Mouse (Mus musculus): ENCODE data around the gene Mob3b.

The Mob3b gene

GRCm38 (mm10) chr4:35063146-35063719, 94.1 kb downstream of the Mob3b start:
- no peak for DNase-seq (ENCODE audit: low spot score)

GRCm38 (mm10) chr4:35060964-35061363, 96.3 kb downstream of the Mob3b start:
- no peak for DNase-seq (ENCODE audit: low spot score)

GRCm38 (mm10) chr4:35060401-35060800, 96.9 kb downstream of the Mob3b start:
- no peak for DNase-seq (ENCODE audit: low spot score)

GRCm38 (mm10) chr4:35054362-35054761, 102.9 kb downstream of the Mob3b start:
- DNase-seq (ENCODE audit: low spot score), result no peak

GRCm38 (mm10) chr4:35052174-35052942, 104.9 kb downstream of the Mob3b start:
- DNase-seq (ENCODE audit: low spot score), result no peak

- DNase-seq (ENCODE audit: low spot score), result no peak
These were observed 106.1 kb downstream of the Mob3b start for GRCm38 (mm10) chr4:35051152-35051551.

- DNase-seq (ENCODE audit: low spot score), result no peak
These were observed 107.6 kb downstream of the Mob3b start for GRCm38 (mm10) chr4:35049742-35050058.

- DNase-seq (ENCODE audit: low spot score), result no peak
These were observed 108.1 kb downstream of the Mob3b start for GRCm38 (mm10) chr4:35049036-35049741.

- DNase-seq (ENCODE audit: low spot score), result no peak
These were observed 116.4 kb downstream of the Mob3b start for GRCm38 (mm10) chr4:35040896-35041295.

- DNase-seq (ENCODE audit: low spot score), result no peak
These were observed 117.0 kb downstream of the Mob3b start for GRCm38 (mm10) chr4:35040306-35040705.

- no peak for DNase-seq (ENCODE audit: low spot score)
These were observed 119.5 kb downstream of the Mob3b start for GRCm38 (mm10) chr4:35037824-35038223.

GRCm38 (mm10) chr4:35034504-35035290, 122.6 kb downstream of the Mob3b start:
- DNase-seq (ENCODE audit: low spot score), result no peak

GRCm38 (mm10) chr4:35032758-35033157, 124.5 kb downstream of the Mob3b start:
- DNase-seq (ENCODE audit: low spot score), result no peak

- no peak for DNase-seq (ENCODE audit: low spot score)
These were observed 125.7 kb downstream of the Mob3b start for GRCm38 (mm10) chr4:35031623-35032022.

- no peak for DNase-seq (ENCODE audit: low spot score)
These were observed 126.1 kb downstream of the Mob3b start for GRCm38 (mm10) chr4:35031141-35031540.

- DNase-seq (ENCODE audit: low spot score), result no peak
These were observed 138.9 kb downstream of the Mob3b start for GRCm38 (mm10) chr4:35018416-35018815.

GRCm38 (mm10) chr4:35012401-35013307, 144.6 kb downstream of the Mob3b start:
- no peak for DNase-seq (ENCODE audit: low spot score)

GRCm38 (mm10) chr4:35006541-35007260, 150.6 kb downstream of the Mob3b start:
- DNase-seq (ENCODE audit: low spot score), result no peak

GRCm38 (mm10) chr4:35006056-35006455, 151.2 kb downstream of the Mob3b start:
- DNase-seq (ENCODE audit: low spot score), result no peak

GRCm38 (mm10) chr4:35005068-35005769, 152.1 kb downstream of the Mob3b start:
- no peak for DNase-seq (ENCODE audit: low spot score)

All from left cerebral cortex, adult 11 months (tissue).